Mouse (Mus musculus): ENCODE measurements around the gene Gm11563. TPM values are rescaled to one million over a fixed set of nuclear protein-coding genes. Genes with fewer than 3 reads are reported as not detected.

Gene Gm11563
- total RNA-seq, 2 experiments from 2014 or later, result not detected

Other genes starting within 250 kb of the Gm11563 start
- 1 to 10 TPM; 1.1 to 1.5 TPM for gene Krt12, start 236.7 kb downstream of the Gm11563 start, total RNA-seq (2021)
- not detected for gene Krt20, start 220.8 kb downstream of the Gm11563 start, total RNA-seq (2021)
- not detected for gene Krt23, start 165.8 kb downstream of the Gm11563 start, total RNA-seq (2021)
- gene Krt39, start 137.6 kb downstream of the Gm11563 start, total RNA-seq (2021), result not detected
- gene Krt40, start 115.8 kb downstream of the Gm11563 start, total RNA-seq (2021), result not detected
- gene Krtap3-3, start 108.1 kb downstream of the Gm11563 start, total RNA-seq (2021), result not detected
- gene Krtap3-2, start 102.1 kb downstream of the Gm11563 start, total RNA-seq (2021), result not detected
- gene Gm11939, start 99.5 kb downstream of the Gm11563 start, total RNA-seq (2021), result not detected
- not detected for gene Krtap3-1, start 92.3 kb downstream of the Gm11563 start, total RNA-seq (2021)
- not detected for gene Krtap1-5, start 77.9 kb downstream of the Gm11563 start, total RNA-seq (2021)
- not detected for gene Krtap1-4, start 75.3 kb downstream of the Gm11563 start, total RNA-seq (2021)
- not detected for gene Krtap1-3, start 67.6 kb downstream of the Gm11563 start, total RNA-seq (2021)
- gene Krtap9-3, start 60.9 kb downstream of the Gm11563 start, total RNA-seq (2021), result not detected
- gene Gm11938, start 55.7 kb downstream of the Gm11563 start, total RNA-seq (2021), result not detected
- gene Gm11937, start 48.8 kb downstream of the Gm11563 start, total RNA-seq (2021), result not detected
- gene Krtap2-4, start 44.1 kb downstream of the Gm11563 start, total RNA-seq (2021), result not detected
- not detected for gene Gm11562, start 38.5 kb downstream of the Gm11563 start, total RNA-seq (2021)
- gene Krtap4-1, start 30.7 kb downstream of the Gm11563 start, total RNA-seq (2021), result not detected
- gene Krtap4-2, start 23.9 kb downstream of the Gm11563 start, total RNA-seq (2021), result not detected
- not detected for gene Krtap4-7, start 14.9 kb downstream of the Gm11563 start, total RNA-seq (2021)
- not detected for gene Gm11555, start 8.7 kb downstream of the Gm11563 start, total RNA-seq (2021)
- not detected for gene Krtap4-6, start 7.0 kb upstream of the Gm11563 start, total RNA-seq (2021)
- not detected for gene Gm14190, start 31.8 kb upstream of the Gm11563 start, total RNA-seq (2021)
- not detected for gene Gm14180, start 75.3 kb upstream of the Gm11563 start, total RNA-seq (2021)
- not detected for gene Gm11595, start 114.0 kb upstream of the Gm11563 start, total RNA-seq (2021)
- not detected for gene Krtap4-8, start 121.7 kb upstream of the Gm11563 start, total RNA-seq (2021)
- gene Krtap4-9, start 126.2 kb upstream of the Gm11563 start, total RNA-seq (2021), result not detected
- not detected for gene Gm11596, start 134.5 kb upstream of the Gm11563 start, total RNA-seq (2021)
- not detected for gene Gm11569, start 140.0 kb upstream of the Gm11563 start, total RNA-seq (2021)
- gene Gm11554, start 145.5 kb upstream of the Gm11563 start, total RNA-seq (2021), result not detected
- gene Krtap4-13, start 150.9 kb upstream of the Gm11563 start, total RNA-seq (2021), result not detected
- not detected for gene Gm11564, start 156.7 kb upstream of the Gm11563 start, total RNA-seq (2021)
- not detected for gene 2300003K06Rik, start 179.1 kb upstream of the Gm11563 start, total RNA-seq (2021)
- gene Krtap4-16, start 192.6 kb upstream of the Gm11563 start, total RNA-seq (2021), result not detected
- gene Gm11568, start 199.0 kb upstream of the Gm11563 start, total RNA-seq (2021), result not detected
- not detected for gene Gm11559, start 205.5 kb upstream of the Gm11563 start, total RNA-seq (2021)
- gene Krtap9-1, start 214.4 kb upstream of the Gm11563 start, total RNA-seq (2021), result not detected
- gene Gm11567, start 220.2 kb upstream of the Gm11563 start, total RNA-seq (2021), result not detected
- gene Krtap31-1, start 249.0 kb upstream of the Gm11563 start, total RNA-seq (2021), result not detected